Mouse (Mus musculus): ENCODE data around the gene H2-Eb2. TPM values are rescaled to one million over a fixed set of nuclear protein-coding genes. Genes with fewer than 3 reads are reported as not detected.
"Not testable (repeated sequence)": the region's sequence is repeated elsewhere in the genome, so short reads cannot be mapped to it uniquely, and the experiment has no call there.

H2-Eb2 gene
- polyA plus RNA-seq, 1 experiment from 2014 or later: not detected

DNA sequence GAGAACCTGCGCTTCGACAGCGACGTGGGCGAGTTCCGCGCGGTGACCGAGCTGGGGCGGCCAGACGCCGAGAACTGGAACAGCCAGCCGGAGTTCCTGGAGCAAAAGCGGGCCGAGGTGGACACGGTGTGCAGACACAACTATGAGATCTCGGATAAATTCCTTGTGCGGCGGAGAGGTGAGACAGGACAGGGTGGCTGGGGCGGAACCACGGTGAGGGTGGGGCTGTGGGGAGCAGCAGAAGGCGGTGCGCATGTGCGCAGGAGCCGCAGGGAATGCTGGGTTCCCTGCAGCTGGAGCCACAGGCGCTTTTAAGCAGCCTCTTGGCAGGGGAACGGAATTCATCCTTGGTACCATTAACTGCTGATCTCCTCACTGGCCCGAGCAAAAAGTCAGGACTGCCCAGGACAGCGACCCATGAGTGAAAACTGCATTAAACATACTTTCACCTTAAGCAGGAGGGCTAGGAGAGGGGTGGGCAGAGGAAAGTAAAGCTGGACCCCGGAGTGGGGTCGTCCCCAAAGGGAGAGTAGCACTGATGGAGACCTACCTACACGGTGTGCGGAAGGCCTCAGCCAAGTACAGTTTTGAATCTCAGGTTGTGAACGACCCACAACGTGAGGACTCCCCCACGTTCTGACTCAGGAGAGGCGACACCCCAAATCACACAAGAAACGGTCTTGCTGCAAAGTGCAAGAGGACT lies 15.6 kb upstream of the H2-Eb2 start:
- peak; percentile 80 for DNase-seq (ENCODE audit: low spot score)
- WGBS: 22% methylated on average over 38 of the region's 38 CpGs
- H3K27me3 ChIP-seq (ENCODE audit: insufficient read depth, low read length): no peaks in the 10 kb centered on the region
- H3K36me3 ChIP-seq (ENCODE audit: insufficient read depth, low read length): no peaks in the 10 kb centered on the region
- peak overlapping the region; percentile 65 for H3K4me2 ChIP-seq (ENCODE audit: low read length)
- no peaks in the 10 kb centered on the region for H3K9me3 ChIP-seq (replicated peaks; ENCODE audit: low read length)
- no peaks in the 10 kb centered on the region for H3K4me1 ChIP-seq (replicated peaks; ENCODE audit: insufficient read depth, low read length)
- ATAC-seq (replicated peaks; ENCODE audit: low FRiP score, low read depth): peak; percentile 81
- TF ChIP-seq CTCF (IDR thresholded peaks at IDR 0.05; ENCODE audit: low read depth): no peak
- peak overlapping the region; percentile 47 for H3K4me3 ChIP-seq (replicated peaks; ENCODE audit: low read depth, low read length)
- peak overlapping the region; percentile 46 for H3K9ac ChIP-seq (ENCODE audit: low read depth, low read length)
- H3K27ac ChIP-seq: peak overlapping the region; percentile 54

DNA sequence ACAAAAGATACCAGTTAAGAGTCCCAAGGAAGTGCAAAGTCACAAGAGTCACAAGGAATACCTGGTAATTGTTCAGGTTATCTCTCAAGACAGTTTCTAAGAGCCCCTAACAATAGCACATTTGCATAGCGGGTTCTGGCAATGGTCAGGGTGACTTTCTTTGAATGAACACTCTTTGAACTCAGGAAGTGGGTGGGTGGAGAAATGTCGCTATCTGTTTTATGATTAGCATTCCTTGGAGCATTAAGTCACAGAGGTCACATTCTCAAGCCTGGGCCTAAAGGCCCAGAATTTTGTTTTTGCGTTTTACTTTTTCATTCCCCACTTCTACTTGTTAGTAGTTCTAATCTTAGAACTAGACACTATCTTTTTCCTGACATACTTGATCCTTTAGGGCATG lies 14.9 kb upstream of the H2-Eb2 start:
- not testable (repeated sequence) for H3K4me2 ChIP-seq (ENCODE audit: low read length); DNase-seq (ENCODE audit: low spot score); H3K27me3 ChIP-seq (ENCODE audit: insufficient read depth, low read length); ATAC-seq (replicated peaks; ENCODE audit: low FRiP score, low read depth); H3K36me3 ChIP-seq (ENCODE audit: insufficient read depth, low read length); H3K27ac ChIP-seq; H3K4me1 ChIP-seq (replicated peaks; ENCODE audit: insufficient read depth, low read length); H3K9ac ChIP-seq (ENCODE audit: low read depth, low read length); H3K4me3 ChIP-seq (replicated peaks; ENCODE audit: low read depth, low read length); H3K9me3 ChIP-seq (replicated peaks; ENCODE audit: low read length)
- 72% methylated on average over 3 of the region's 3 CpGs for WGBS

DNA sequence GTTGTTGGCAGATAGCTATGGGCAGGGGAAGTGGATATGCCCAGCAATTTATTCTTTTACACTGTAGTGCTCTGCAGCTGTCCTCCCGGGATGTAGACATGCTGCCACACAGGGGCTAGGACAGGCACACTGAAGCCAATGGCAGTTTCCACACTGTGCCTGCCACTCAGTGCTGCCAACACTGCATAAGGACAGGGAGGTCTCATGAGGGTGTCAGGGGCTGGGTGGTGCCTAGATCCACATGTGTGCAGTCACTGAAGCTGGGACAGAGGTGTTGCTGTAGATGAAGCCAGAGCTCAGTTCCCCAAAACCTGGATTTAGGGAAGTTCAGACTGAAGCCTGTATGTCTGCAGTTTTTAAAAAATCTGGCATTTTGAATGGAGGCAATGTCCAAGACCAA lies 13.3 kb upstream of the H2-Eb2 start:
- no peaks in the 10 kb centered on the region for H3K4me1 ChIP-seq (replicated peaks; ENCODE audit: insufficient read depth, low read length)
- WGBS: 78% methylated on average over 1 of the region's 1 CpGs
- ATAC-seq (replicated peaks; ENCODE audit: low FRiP score, low read depth) (no peak), DNase-seq (ENCODE audit: low spot score) (no peak)
- H3K4me2 ChIP-seq (ENCODE audit: low read length): no peak overlapping the region
- no peaks in the 10 kb centered on the region for H3K9me3 ChIP-seq (replicated peaks; ENCODE audit: low read length)
- H3K27me3 ChIP-seq (ENCODE audit: insufficient read depth, low read length): no peaks in the 10 kb centered on the region
- H3K9ac ChIP-seq (ENCODE audit: low read depth, low read length): no peak overlapping the region
- no peaks in the 10 kb centered on the region for H3K36me3 ChIP-seq (ENCODE audit: insufficient read depth, low read length)
- no peak overlapping the region for H3K27ac ChIP-seq
- H3K4me3 ChIP-seq (replicated peaks; ENCODE audit: low read depth, low read length): no peak overlapping the region
- no peak for TF ChIP-seq CTCF (IDR thresholded peaks at IDR 0.05; ENCODE audit: low read depth)

DNA sequence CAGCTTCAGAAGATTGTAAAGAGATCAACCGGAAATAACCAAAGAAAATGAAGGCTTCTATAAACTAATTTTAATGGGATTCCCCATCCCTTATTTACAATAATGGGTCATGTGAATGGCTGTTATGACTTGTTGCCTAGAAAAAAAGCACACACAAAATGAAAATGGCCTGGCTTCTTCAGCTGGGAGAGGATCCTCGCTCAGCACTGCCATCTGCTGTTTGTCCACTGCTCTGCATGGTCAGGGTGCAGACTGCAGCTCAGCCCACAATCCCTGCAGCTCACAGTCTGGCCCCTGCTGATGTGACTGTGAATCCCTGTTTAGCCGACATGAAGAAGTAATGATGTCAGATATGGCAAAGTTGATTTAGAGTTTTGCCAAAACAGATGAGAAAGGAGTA lies 12.1 kb upstream of the H2-Eb2 start:
- Histone ChIP-seq H3K4me3 (replicated peaks; ENCODE audit: low read depth, low read length) (no peak overlapping the region), H3K9ac (ENCODE audit: low read depth, low read length) (no peak overlapping the region), H3K27ac (no peak overlapping the region), H3K4me2 (ENCODE audit: low read length) (no peak overlapping the region), H3K9me3 (replicated peaks; ENCODE audit: low read length) (no peaks in the 10 kb centered on the region), H3K27me3 (ENCODE audit: insufficient read depth, low read length) (no peaks in the 10 kb centered on the region), H3K36me3 (ENCODE audit: insufficient read depth, low read length) (no peaks in the 10 kb centered on the region), H3K4me1 (replicated peaks; ENCODE audit: insufficient read depth, low read length) (no peaks in the 10 kb centered on the region)
- peak; percentile 94 for TF ChIP-seq CTCF (IDR thresholded peaks at IDR 0.05; ENCODE audit: low read depth)
- no peak for ATAC-seq (replicated peaks; ENCODE audit: low FRiP score, low read depth)
- DNase-seq (ENCODE audit: low spot score): peak; percentile 83
- WGBS: 37% methylated on average over 3 of the region's 3 CpGs

DNA sequence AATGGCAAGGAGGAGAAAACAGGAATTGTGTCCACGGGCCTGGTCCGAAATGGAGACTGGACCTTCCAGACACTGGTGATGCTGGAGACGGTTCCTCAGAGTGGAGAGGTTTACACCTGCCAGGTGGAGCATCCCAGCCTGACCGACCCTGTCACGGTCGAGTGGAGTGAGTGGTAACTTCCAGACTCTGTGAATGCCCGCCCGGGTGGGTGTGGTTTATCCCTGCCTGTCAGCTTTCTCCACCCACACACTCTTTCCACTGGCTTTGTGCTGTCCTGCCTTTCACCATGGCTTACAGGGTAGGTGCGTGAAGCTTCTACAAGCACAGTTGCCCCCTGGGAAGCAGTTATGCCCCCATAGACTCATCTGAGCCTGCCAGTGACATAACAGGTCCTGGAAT lies 11.2 kb upstream of the H2-Eb2 start:
- H3K4me2 ChIP-seq (ENCODE audit: low read length): no peak overlapping the region
- no peaks in the 10 kb centered on the region for H3K27me3 ChIP-seq (ENCODE audit: insufficient read depth, low read length)
- H3K27ac ChIP-seq: no peak overlapping the region
- no peak overlapping the region for H3K4me3 ChIP-seq (replicated peaks; ENCODE audit: low read depth, low read length)
- no peak for TF ChIP-seq CTCF (IDR thresholded peaks at IDR 0.05; ENCODE audit: low read depth)
- 54% methylated on average over 9 of the region's 9 CpGs for WGBS
- ATAC-seq (replicated peaks; ENCODE audit: low FRiP score, low read depth): 0 out of 2 replicates have a peak, but pooled peaks have one; percentile 31
- no peaks in the 10 kb centered on the region for H3K36me3 ChIP-seq (ENCODE audit: insufficient read depth, low read length)
- H3K9me3 ChIP-seq (replicated peaks; ENCODE audit: low read length): no peaks in the 10 kb centered on the region
- no peak overlapping the region for H3K9ac ChIP-seq (ENCODE audit: low read depth, low read length)
- H3K4me1 ChIP-seq (replicated peaks; ENCODE audit: insufficient read depth, low read length): no peaks in the 10 kb centered on the region
- DNase-seq (ENCODE audit: low spot score): no peak

DNA sequence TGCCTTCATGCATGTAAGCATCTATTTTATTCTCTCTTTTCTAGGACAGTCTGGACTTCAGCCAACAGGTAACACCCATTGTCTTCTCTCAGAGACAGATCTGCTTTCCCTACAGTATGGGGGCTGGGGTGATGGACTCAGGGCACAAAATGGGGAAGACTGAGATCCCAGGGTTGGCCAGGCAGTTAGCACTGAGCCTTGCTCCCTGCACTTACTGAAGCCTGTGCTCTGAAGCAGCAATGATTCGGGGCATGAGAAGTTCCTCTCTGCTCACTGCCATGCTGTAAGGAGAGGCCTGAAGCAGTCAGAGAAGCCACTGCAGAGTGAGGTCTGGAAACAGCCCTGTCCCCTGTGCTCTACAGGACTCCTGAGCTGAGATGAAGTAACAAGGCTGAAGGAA lies 10.0 kb upstream of the H2-Eb2 start:
- no peak overlapping the region for H3K9ac ChIP-seq (ENCODE audit: low read depth, low read length)

DNA sequence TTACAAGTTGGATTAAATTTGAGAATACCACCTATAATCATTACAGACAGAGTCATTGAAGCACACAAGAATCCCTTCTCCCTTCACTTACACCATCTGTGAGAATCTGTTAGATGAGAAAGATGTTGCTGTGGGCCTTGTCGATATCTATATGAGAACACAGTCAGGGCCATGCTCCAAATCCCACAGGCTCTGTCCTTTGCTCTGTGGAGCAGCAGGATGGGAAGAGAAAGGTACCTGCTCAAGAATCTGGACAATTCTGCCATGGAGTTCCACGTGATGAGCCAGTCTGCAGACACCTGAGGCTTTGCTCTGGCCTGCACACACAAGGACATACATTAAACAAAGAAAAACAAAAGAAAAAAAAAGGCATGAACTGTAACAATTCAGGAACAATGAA lies 8.8 kb upstream of the H2-Eb2 start:
- 68% methylated on average over 2 of the region's 2 CpGs for WGBS
- H3K4me1 ChIP-seq (replicated peaks; ENCODE audit: insufficient read depth, low read length): no peaks in the 10 kb centered on the region
- ATAC-seq (replicated peaks; ENCODE audit: low FRiP score, low read depth) (no peak), DNase-seq (ENCODE audit: low spot score) (no peak)
- no peak overlapping the region for H3K4me3 ChIP-seq (replicated peaks; ENCODE audit: low read depth, low read length)
- H3K27me3 ChIP-seq (ENCODE audit: insufficient read depth, low read length): no peaks in the 10 kb centered on the region
- no peak overlapping the region for H3K4me2 ChIP-seq (ENCODE audit: low read length)
- no peak overlapping the region for H3K9ac ChIP-seq (ENCODE audit: low read depth, low read length)
- TF ChIP-seq CTCF (IDR thresholded peaks at IDR 0.05; ENCODE audit: low read depth): no peak
- H3K27ac ChIP-seq: no peak overlapping the region
- no peaks in the 10 kb centered on the region for H3K9me3 ChIP-seq (replicated peaks; ENCODE audit: low read length)
- H3K36me3 ChIP-seq (ENCODE audit: insufficient read depth, low read length): no peaks in the 10 kb centered on the region

More for the DNA sequence above, 10.0 kb upstream of the H2-Eb2 start:
- Histone ChIP-seq H3K4me1 (replicated peaks; ENCODE audit: insufficient read depth, low read length) (no peaks in the 10 kb centered on the region), H3K27me3 (ENCODE audit: insufficient read depth, low read length) (no peaks in the 10 kb centered on the region), H3K9me3 (replicated peaks; ENCODE audit: low read length) (no peaks in the 10 kb centered on the region), H3K36me3 (ENCODE audit: insufficient read depth, low read length) (no peaks in the 10 kb centered on the region), H3K4me3 (replicated peaks; ENCODE audit: low read depth, low read length) (no peak overlapping the region), H3K27ac (no peak overlapping the region), H3K4me2 (ENCODE audit: low read length) (no peak overlapping the region)
- DNase-seq (ENCODE audit: low spot score): no peak
- TF ChIP-seq CTCF (IDR thresholded peaks at IDR 0.05; ENCODE audit: low read depth): no peak
- WGBS: 72% methylated on average over 1 of the region's 1 CpGs
- ATAC-seq (replicated peaks; ENCODE audit: low FRiP score, low read depth): no peak

Data from kidney, postnatal 0 days (tissue).